Mouse (Mus musculus) forebrain, embryonic 14.5 days (tissue): Measurements from ENCODE around the gene Agtpbp1. TPM values are rescaled to one million over a fixed set of nuclear protein-coding genes. Genes with fewer than 3 reads are reported as not detected.

Experiments
- ATAC-seq: fragments of 200-750 bp; cut with Nextera tagmentation; 2 replicates; pipeline ENCODE4 v1.8.0; 2017; ENCODE audit warnings: mild to moderate bottlenecking, moderate library complexity
- DNase-seq: peaks from one replicate; pipeline ENCODE4 v3.0.0-alpha.2; 2015; ENCODE audit warnings: low spot score
- H3K27ac ChIP-seq: fragments of 300-500 bp; sonication (generic); 2 replicates; pipeline ENCODE4 v1.5.1; 2014; ENCODE audit warnings: low read depth, mild to moderate bottlenecking, control low read depth, low read length, moderate library complexity
- H3K27me3 ChIP-seq: fragments of 300-500 bp; sonication (generic); replicated peaks from 2 replicates; pipeline ENCODE4 v1.6.1; 2014; ENCODE audit warnings: low read length, control low read depth, mixed read lengths; ENCODE audit not compliant: control insufficient read depth, insufficient read depth
- H3K36me3 ChIP-seq: fragments of 300-500 bp; sonication (generic); 2 replicates; pipeline ENCODE4 v1.6.1; 2014; ENCODE audit warnings: low read length, control low read depth; ENCODE audit not compliant: control insufficient read depth, insufficient read depth
- H3K4me1 ChIP-seq: fragments of 300-500 bp; sonication (generic); 2 replicates; pipeline ENCODE4 v1.6.1; 2014; ENCODE audit warnings: antibody characterized with exemption, low read length, control low read depth; ENCODE audit not compliant: control insufficient read depth, insufficient read depth
- H3K4me2 ChIP-seq: fragments of 300-500 bp; sonication (generic); 2 replicates; pipeline ENCODE4 v1.6.1; 2014; ENCODE audit warnings: mild to moderate bottlenecking, control low read depth, low read length
- H3K4me3 ChIP-seq: fragments of 300-500 bp; sonication (generic); 2 replicates; pipeline ENCODE4 v1.5.1; 2014; ENCODE audit warnings: low read depth, low read length, control low read depth
- H3K9ac ChIP-seq: fragments of 300-500 bp; sonication (generic); 2 replicates; pipeline ENCODE4 v1.6.1; 2014; ENCODE audit warnings: mild to moderate bottlenecking, low read length, control low read depth, moderate library complexity
- H3K9me3 ChIP-seq: fragments of 300-500 bp; sonication (generic); replicated peaks from 2 replicates; pipeline ENCODE4 v1.6.1; 2016; ENCODE audit warnings: low read length, control low read depth, mixed read lengths; ENCODE audit not compliant: control insufficient read depth
- WGBS: fragments of 180-500 bp; shearing (Covaris S2); extraction: QIAGEN DNeasy Blood & Tissue Kit; methylation state at CpG from one replicate; pipeline ENCODE4 v1.1.7; 2014; 5-methylcytosine and 5-hydroxymethylcytosine counted together
- polyA plus RNA-seq: library from polyadenylated mRNA; unstranded; fragments of >200 nt; fragmentation: Nextera tagmentation; extraction: Ambion mirVana; gene quantifications from 2 replicates; pipeline ENCODE4 v1.2.1, GENCODE M21; 2014

Gene Agtpbp1
- polyA plus RNA-seq, 1 experiment from 2014 or later: 51.8 TPM

- Histone ChIP-seq H3K36me3 (no peaks in the 10 kb centered on the region), H3K4me3 (no peak overlapping the region), H3K27ac (no peak overlapping the region), H3K9ac (no peak overlapping the region), H3K27me3 (no peaks in the 10 kb centered on the region), H3K4me2 (no peak overlapping the region), H3K9me3 (no peaks in the 10 kb centered on the region), H3K4me1 (peaks cover 12% of the 10 kb centered on the region; the same call in 1 of the 2 replicates)
- WGBS: 92% methylated on average over 5 of the region's 5 CpGs
- ATAC-seq (no peak), DNase-seq (no peak)
Observed at GRCm38 (mm10) chr13:59552286-59552685, 32.7 kb downstream of the Agtpbp1 start.

DNA sequence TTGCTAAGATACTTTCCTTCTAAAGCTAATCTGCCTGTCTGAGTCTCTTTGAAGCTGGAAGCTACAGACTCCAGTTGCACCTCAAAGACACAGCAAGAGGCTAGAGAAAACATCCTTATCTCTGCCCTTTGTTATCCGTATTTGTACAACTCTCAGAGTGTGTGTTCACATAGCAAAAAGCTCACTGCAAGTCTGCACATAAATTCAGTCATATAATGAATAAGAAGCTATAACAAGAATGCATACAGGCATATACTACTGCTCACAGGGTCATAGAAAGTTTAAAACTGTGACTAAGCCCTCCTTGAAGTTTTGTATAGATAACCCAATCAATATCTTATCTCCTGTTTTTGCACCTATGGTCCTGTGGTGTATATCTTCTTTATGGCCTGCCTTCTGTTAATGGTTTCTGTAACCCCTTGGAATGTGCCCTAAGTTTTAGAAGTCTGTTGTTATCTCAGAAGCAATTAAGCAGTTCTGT, 35.7 kb downstream of the Agtpbp1 start:
- H3K36me3 ChIP-seq: no peaks in the 10 kb centered on the region
- H3K27ac ChIP-seq: no peak overlapping the region
- no peak for DNase-seq
- no peak overlapping the region for H3K9ac ChIP-seq
- peaks cover 6% of the 10 kb centered on the region; the same call in 1 of the 2 replicates for H3K4me1 ChIP-seq
- WGBS: 63% methylated on average over 1 of the region's 1 CpGs
- no peak overlapping the region for H3K4me3 ChIP-seq
- no peaks in the 10 kb centered on the region for H3K27me3 ChIP-seq
- H3K4me2 ChIP-seq: no peak overlapping the region
- no peaks in the 10 kb centered on the region for H3K9me3 ChIP-seq
- no peak for ATAC-seq

GRCm38 (mm10) chr13:59547716-59548115, 37.3 kb downstream of the Agtpbp1 start:
- H3K36me3 ChIP-seq: no peaks in the 10 kb centered on the region
- ATAC-seq (no peak), DNase-seq (peak; percentile 40)
- peaks cover 6% of the 10 kb centered on the region; the same call in 1 of the 2 replicates for H3K4me1 ChIP-seq
- H3K27me3 ChIP-seq: no peaks in the 10 kb centered on the region
- no peaks in the 10 kb centered on the region for H3K9me3 ChIP-seq
- no peak overlapping the region for H3K9ac ChIP-seq
- WGBS: 77% methylated on average over 4 of the region's 4 CpGs
- no peak overlapping the region for H3K4me3 ChIP-seq
- H3K4me2 ChIP-seq: no peak overlapping the region
- no peak overlapping the region for H3K27ac ChIP-seq

- Histone ChIP-seq H3K27me3 (no peaks in the 10 kb centered on the region), H3K4me2 (no peak overlapping the region), H3K9me3 (no peaks in the 10 kb centered on the region), H3K4me1 (peaks cover 6% of the 10 kb centered on the region; the same call in 1 of the 2 replicates), H3K4me3 (no peak overlapping the region), H3K9ac (no peak overlapping the region), H3K36me3 (no peaks in the 10 kb centered on the region), H3K27ac (no peak overlapping the region)
- DNase-seq (no peak), ATAC-seq (no peak)
- WGBS: 69% methylated on average over 2 of the region's 2 CpGs
Observed at GRCm38 (mm10) chr13:59547091-59547490, 37.9 kb downstream of the Agtpbp1 start.

DNA sequence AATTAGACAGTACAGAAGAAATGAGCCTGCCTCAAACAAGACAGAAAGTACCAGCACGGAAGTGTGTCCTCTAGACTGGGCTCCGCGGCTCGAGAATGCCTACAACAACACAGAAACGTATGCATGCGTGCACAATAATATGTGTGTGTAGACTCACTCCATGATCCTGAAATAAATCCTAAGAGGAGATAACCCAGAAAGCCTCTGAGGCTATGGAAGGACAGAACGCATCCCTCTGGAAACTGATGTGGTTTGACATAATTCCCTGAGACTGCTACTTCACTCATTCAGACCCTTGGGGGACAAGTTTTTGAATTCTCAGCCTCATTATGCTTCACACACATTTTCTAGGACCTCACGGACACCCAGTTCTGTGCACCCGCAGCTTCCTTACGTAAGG, 42.6 kb downstream of the Agtpbp1 start:
- H3K9me3 ChIP-seq: no peaks in the 10 kb centered on the region
- H3K4me3 ChIP-seq: no peak overlapping the region
- no peak overlapping the region for H3K27ac ChIP-seq
- no peak overlapping the region for H3K9ac ChIP-seq
- no peaks in the 10 kb centered on the region for H3K36me3 ChIP-seq
- no peaks in the 10 kb centered on the region for H3K27me3 ChIP-seq
- WGBS: 90% methylated on average over 10 of the region's 10 CpGs
- peaks cover 4% of the 10 kb centered on the region; the same call in 1 of the 2 replicates for H3K4me1 ChIP-seq
- no peak for DNase-seq
- H3K4me2 ChIP-seq: no peak overlapping the region
- ATAC-seq: no peak

GRCm38 (mm10) chr13:59540030-59540429, 45.0 kb downstream of the Agtpbp1 start:
- no peaks in the 10 kb centered on the region for H3K36me3 ChIP-seq
- ATAC-seq (no peak), DNase-seq (no peak)
- no peaks in the 10 kb centered on the region for H3K9me3 ChIP-seq
- H3K27ac ChIP-seq: no peak overlapping the region
- H3K27me3 ChIP-seq: no peaks in the 10 kb centered on the region
- no peaks in the 10 kb centered on the region for H3K4me1 ChIP-seq
- no peak overlapping the region for H3K4me3 ChIP-seq
- no peak overlapping the region for H3K4me2 ChIP-seq
- 87% methylated on average over 5 of the region's 5 CpGs for WGBS
- no peak overlapping the region for H3K9ac ChIP-seq

GRCm38 (mm10) chr13:59538661-59539060, 46.4 kb downstream of the Agtpbp1 start:
- Histone ChIP-seq H3K27me3 (no peaks in the 10 kb centered on the region), H3K27ac (no peak overlapping the region), H3K4me2 (no peak overlapping the region), H3K9me3 (no peaks in the 10 kb centered on the region), H3K4me3 (no peak overlapping the region), H3K4me1 (no peaks in the 10 kb centered on the region), H3K9ac (no peak overlapping the region), H3K36me3 (no peaks in the 10 kb centered on the region)
- 95% methylated on average over 5 of the region's 5 CpGs for WGBS
- no peak for DNase-seq
- ATAC-seq: no peak

GRCm38 (mm10) chr13:59536631-59537030, 48.4 kb downstream of the Agtpbp1 start:
- Histone ChIP-seq H3K9ac (no peak overlapping the region), H3K4me1 (no peaks in the 10 kb centered on the region), H3K4me2 (no peak overlapping the region), H3K9me3 (no peaks in the 10 kb centered on the region), H3K4me3 (no peak overlapping the region), H3K27ac (no peak overlapping the region), H3K27me3 (no peaks in the 10 kb centered on the region), H3K36me3 (peaks cover 11% of the 10 kb centered on the region)
- no peak for DNase-seq
- WGBS: 88% methylated on average over 2 of the region's 2 CpGs
- no peak for ATAC-seq

DNA sequence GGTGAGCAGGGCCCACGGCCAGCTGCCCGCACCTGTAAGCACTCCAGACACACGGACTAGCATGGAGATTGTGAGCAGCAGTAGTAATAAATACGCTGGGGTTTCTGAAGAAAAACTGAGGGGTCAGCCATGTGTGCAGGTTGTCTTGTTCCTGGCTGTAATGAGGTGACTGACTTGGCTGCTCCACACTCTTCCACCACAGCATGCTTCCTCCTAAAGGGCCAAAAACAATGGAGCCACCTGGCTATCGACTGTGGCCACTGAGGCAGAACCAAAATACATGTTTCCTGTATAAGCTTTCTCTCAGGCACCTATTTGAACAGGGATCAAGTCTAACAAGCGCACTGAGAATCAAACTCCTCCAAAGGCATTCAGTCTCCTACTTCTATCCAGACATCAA, 49.3 kb downstream of the Agtpbp1 start:
- H3K27ac ChIP-seq: no peak overlapping the region
- H3K4me2 ChIP-seq: no peak overlapping the region
- H3K4me3 ChIP-seq: no peak overlapping the region
- H3K9me3 ChIP-seq: no peaks in the 10 kb centered on the region
- WGBS: 83% methylated on average over 6 of the region's 6 CpGs
- peaks cover 11% of the 10 kb centered on the region for H3K36me3 ChIP-seq
- DNase-seq (no peak), ATAC-seq (no peak)
- no peaks in the 10 kb centered on the region for H3K27me3 ChIP-seq
- no peak overlapping the region for H3K9ac ChIP-seq
- H3K4me1 ChIP-seq: no peaks in the 10 kb centered on the region
